Mouse (Mus musculus) left cerebral cortex, adult 9 months (tissue): ENCODE data around the gene Rdm1.
"Not testable (repeated sequence)": the region's sequence is repeated elsewhere in the genome, so short reads cannot be mapped to it uniquely, and the experiment has no call there.

Source experiments
- DNase-seq, 2 experiments: peaks; one replicate each; pipeline ENCODE4 v3.0.0; 2022; ENCODE audit warnings: low spot score in 2 of 2

Gene Rdm1

GRCm38 (mm10) chr11:101616948-101617767 lies 9.8 kb upstream of the Rdm1 start:
- peak in 1 of 2 experiments; percentile 5 for DNase-seq

- peak in 1 of 2 experiments; percentile 24 for DNase-seq
Observed at GRCm38 (mm10) chr11:101617849-101618248, 9.1 kb upstream of the Rdm1 start.

GRCm38 (mm10) chr11:101618596-101618995 lies 8.4 kb upstream of the Rdm1 start:
- no peak for DNase-seq

- not testable (repeated sequence) for DNase-seq
Observed at GRCm38 (mm10) chr11:101620022-101620655, 6.9 kb upstream of the Rdm1 start.

GRCm38 (mm10) chr11:101626649-101626994 lies 373 bp upstream of the Rdm1 start:
- no peak for DNase-seq

- peak in 1 of 2 experiments; percentile 76 for DNase-seq
Observed at GRCm38 (mm10) chr11:101627857-101628559, 1.0 kb downstream of the Rdm1 start.

GRCm38 (mm10) chr11:101628733-101629417 lies 1.9 kb downstream of the Rdm1 start:
- DNase-seq = not testable (repeated sequence)

GRCm38 (mm10) chr11:101635660-101636059 lies 8.7 kb downstream of the Rdm1 start:
- no peak for DNase-seq

- DNase-seq = no peak
Observed at GRCm38 (mm10) chr11:101639761-101640160, 12.8 kb downstream of the Rdm1 start.

GRCm38 (mm10) chr11:101640857-101641709 lies 14.1 kb downstream of the Rdm1 start:
- peak in 1 of 2 experiments; percentile 79 for DNase-seq

GRCm38 (mm10) chr11:101641710-101642642 lies 15.0 kb downstream of the Rdm1 start:
- DNase-seq = peak in 1 of 2 experiments; percentile 22

GRCm38 (mm10) chr11:101642931-101643330 lies 15.9 kb downstream of the Rdm1 start:
- DNase-seq = no peak

- no peak for DNase-seq
Observed at GRCm38 (mm10) chr11:101644591-101644990, 17.6 kb downstream of the Rdm1 start.

- DNase-seq = not testable (repeated sequence)
Observed at GRCm38 (mm10) chr11:101645043-101645410, 18.0 kb downstream of the Rdm1 start.

GRCm38 (mm10) chr11:101645411-101646282 lies 18.7 kb downstream of the Rdm1 start:
- DNase-seq = peak in 1 of 2 experiments; percentile 58

- DNase-seq = not testable (repeated sequence)
Observed at GRCm38 (mm10) chr11:101646283-101646794, 19.3 kb downstream of the Rdm1 start.

GRCm38 (mm10) chr11:101647093-101647492 lies 20.1 kb downstream of the Rdm1 start:
- DNase-seq = not testable (repeated sequence)

- no peak for DNase-seq
Observed at GRCm38 (mm10) chr11:101656356-101656755, 29.4 kb downstream of the Rdm1 start.

GRCm38 (mm10) chr11:101657528-101657885 lies 30.5 kb downstream of the Rdm1 start:
- DNase-seq = no peak
